Mouse (Mus musculus) heart, embryonic 13.5 days (tissue): ENCODE measurements around the gene Pheta1. TPM values are rescaled to one million over a fixed set of nuclear protein-coding genes. Genes with fewer than 3 reads are reported as not detected.
"Not testable (repeated sequence)": the region's sequence is repeated elsewhere in the genome, so short reads cannot be mapped to it uniquely, and the experiment has no call there.

ENCODE experiments used
- ATAC-seq: fragments of 200-750 bp; cut with Nextera tagmentation; 2 replicates; pipeline ENCODE4 v1.8.0; 2017; ENCODE audit warnings: moderate TSS enrichment; ENCODE audit not compliant: insufficient number of reproducible peaks, low FRiP score, low TSS enrichment; ENCODE audit errors: extremely low read depth
- H3K27ac ChIP-seq: fragments of 300-500 bp; sonication (generic); replicated peaks from 2 replicates; pipeline ENCODE4 v1.5.1; 2015; ENCODE audit warnings: moderate library complexity, mild to moderate bottlenecking, inconsistent platforms
- H3K27me3 ChIP-seq: fragments of 300-500 bp; sonication (generic); replicated peaks from 2 replicates; pipeline ENCODE4 v1.6.1; 2015; ENCODE audit warnings: mild to moderate bottlenecking, inconsistent platforms
- H3K36me3 ChIP-seq: fragments of 300-500 bp; sonication (generic); 2 replicates; pipeline ENCODE4 v1.6.1; 2015; ENCODE audit warnings: mild to moderate bottlenecking, inconsistent platforms
- H3K4me1 ChIP-seq: fragments of 300-500 bp; sonication (generic); 2 replicates; pipeline ENCODE4 v1.6.1; 2015; ENCODE audit warnings: inconsistent platforms
- H3K4me2 ChIP-seq: fragments of 300-500 bp; sonication (generic); 2 replicates; pipeline ENCODE4 v1.6.1; 2015; ENCODE audit warnings: inconsistent platforms, mild to moderate bottlenecking, moderate library complexity
- H3K4me3 ChIP-seq: fragments of 300-500 bp; sonication (generic); 2 replicates; pipeline ENCODE4 v1.5.1; 2015; ENCODE audit warnings: moderate library complexity, mild to moderate bottlenecking, inconsistent platforms
- H3K9ac ChIP-seq: fragments of 300-500 bp; sonication (generic); 2 replicates; pipeline ENCODE4 v1.6.1; 2015; ENCODE audit warnings: inconsistent platforms, mild to moderate bottlenecking, moderate library complexity
- H3K9me3 ChIP-seq: fragments of 300-500 bp; sonication (generic); 2 replicates; pipeline ENCODE4 v1.6.1; 2016; ENCODE audit warnings: inconsistent platforms
- WGBS: fragments of 180-500 bp; shearing (Covaris S2); methylation state at CpG from one replicate; pipeline ENCODE4 v1.1.7; 2015; ENCODE audit warnings: mixed read lengths; 5-methylcytosine and 5-hydroxymethylcytosine counted together
- polyA plus RNA-seq: library from polyadenylated mRNA; unstranded; fragments of >200 nt; fragmentation: Nextera tagmentation; extraction: Ambion mirVana; gene quantifications from 2 replicates; pipeline ENCODE4 v1.2.1, GENCODE M21; 2015

Pheta1 gene
- polyA plus RNA-seq, 1 experiment from 2014 or later = 17.2 TPM

DNA sequence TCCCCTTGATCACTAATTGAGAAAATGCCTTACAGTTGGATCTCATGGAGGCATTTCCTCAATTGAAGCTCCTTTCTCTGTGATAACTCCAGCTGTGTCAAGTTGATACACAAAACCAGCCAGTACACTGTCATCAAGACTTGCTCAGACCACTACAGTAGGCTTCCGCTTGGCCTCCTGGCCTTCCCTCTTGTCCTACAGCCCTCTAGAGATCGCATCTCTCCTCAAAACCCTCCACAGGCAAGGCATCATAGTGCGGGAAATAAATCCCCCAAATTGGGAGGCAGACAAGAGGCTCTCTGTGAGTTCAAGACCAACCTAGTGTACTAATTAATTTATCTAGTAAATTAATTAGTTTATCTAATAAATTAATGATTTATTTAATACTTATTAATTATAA lies 1.5 kb upstream of the Pheta1 start:
- Histone ChIP-seq H3K4me1 (peaks cover 44% of the 10 kb centered on the region), H3K36me3 (peaks cover 13% of the 10 kb centered on the region), H3K27me3 (peaks cover 31% of the 10 kb centered on the region)
- not testable (repeated sequence) for ATAC-seq, H3K9ac ChIP-seq, H3K4me3 ChIP-seq, H3K9me3 ChIP-seq, H3K27ac ChIP-seq, H3K4me2 ChIP-seq
- WGBS = 76% methylated on average over 3 of the region's 3 CpGs

DNA sequence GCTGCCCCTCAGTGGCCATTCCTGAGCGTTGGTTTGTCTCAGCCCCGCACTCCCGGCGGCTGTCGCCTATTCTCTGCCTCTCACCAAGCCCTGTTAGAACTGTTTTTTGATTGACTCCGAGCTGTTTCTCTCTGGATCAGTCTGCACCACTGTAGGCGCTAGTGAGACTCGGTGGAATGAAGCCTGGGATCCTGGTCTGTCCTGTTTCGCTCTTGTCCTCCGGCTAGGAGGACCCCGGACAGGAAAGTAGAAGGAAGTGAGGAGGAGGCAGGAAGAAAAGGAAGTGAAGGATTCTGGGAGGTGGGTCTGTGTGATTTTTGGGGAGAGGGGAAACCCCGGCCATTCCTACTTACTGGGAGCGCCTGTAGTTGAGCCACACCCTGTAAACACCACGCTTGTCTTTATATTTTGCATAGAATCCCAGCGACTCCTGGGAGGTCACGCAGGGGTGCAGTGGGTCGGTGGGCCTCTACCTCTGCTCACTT lies 707 bp upstream of the Pheta1 start:
- Histone ChIP-seq H3K27ac (peak overlapping the region; percentile 80), H3K9ac (peak overlapping the region; percentile 93), H3K27me3 (peaks cover 30% of the 10 kb centered on the region), H3K4me3 (peak overlapping the region; percentile 93), H3K4me1 (peaks cover 38% of the 10 kb centered on the region), H3K4me2 (peak overlapping the region; percentile 87), H3K36me3 (peaks cover 21% of the 10 kb centered on the region), H3K9me3 (no peaks in the 10 kb centered on the region)
- no peak for ATAC-seq
- 2% methylated on average over 17 of the region's 17 CpGs for WGBS

DNA sequence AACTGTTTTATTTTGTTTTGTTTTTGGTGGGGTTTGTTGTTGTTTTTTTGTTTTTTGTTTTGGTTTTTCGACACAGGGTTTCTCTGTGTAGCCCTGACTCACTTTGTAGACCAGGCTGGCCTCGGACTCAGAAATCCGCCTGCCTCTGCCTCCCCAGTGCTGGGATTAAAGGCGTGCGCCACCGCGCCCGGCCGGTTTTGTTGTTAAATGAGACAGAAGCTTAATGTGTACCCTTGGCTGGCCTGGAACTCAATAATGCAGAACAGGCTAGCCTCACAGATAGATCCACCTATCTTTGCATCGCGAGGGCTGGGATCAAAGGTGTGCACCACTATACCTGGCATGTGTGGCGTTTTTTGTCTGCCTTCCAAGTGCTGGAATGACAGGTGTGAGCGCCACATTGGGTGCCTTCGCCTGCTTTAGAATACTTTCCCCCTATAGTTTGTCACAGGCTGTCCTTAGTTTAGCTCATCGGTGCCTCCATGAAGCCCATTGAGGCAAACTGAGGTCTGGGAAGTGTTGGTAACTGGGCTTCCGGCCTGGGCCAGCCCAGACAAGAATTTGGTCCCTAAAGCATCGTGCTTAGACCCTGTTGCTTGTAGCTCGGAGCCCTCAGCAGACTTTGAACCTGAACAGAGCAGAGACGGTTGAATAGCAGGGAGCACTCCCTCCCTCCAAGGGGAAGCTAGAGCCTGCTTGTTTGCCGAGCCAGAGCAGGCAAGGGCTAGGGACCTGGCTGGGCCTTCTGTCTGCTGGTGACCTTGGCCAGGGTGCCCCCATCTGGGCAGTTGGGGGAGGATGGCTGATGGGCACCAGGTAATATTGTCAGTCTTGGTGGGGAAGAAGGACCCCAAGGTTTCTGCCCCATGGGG lies 930 bp downstream of the Pheta1 start:
- no peak overlapping the region for H3K27ac ChIP-seq
- H3K4me2 ChIP-seq = peak overlapping the region; percentile 87
- ATAC-seq = no peak
- H3K9me3 ChIP-seq = no peaks in the 10 kb centered on the region
- peaks cover 44% of the 10 kb centered on the region for H3K4me1 ChIP-seq
- WGBS = 46% methylated on average over 20 of the region's 20 CpGs
- peak overlapping the region; percentile 93 for H3K9ac ChIP-seq
- peaks cover 36% of the 10 kb centered on the region for H3K36me3 ChIP-seq
- H3K4me3 ChIP-seq = peak overlapping the region; percentile 93
- peaks cover 15% of the 10 kb centered on the region; the same call in 1 of the 2 replicates for H3K27me3 ChIP-seq

DNA sequence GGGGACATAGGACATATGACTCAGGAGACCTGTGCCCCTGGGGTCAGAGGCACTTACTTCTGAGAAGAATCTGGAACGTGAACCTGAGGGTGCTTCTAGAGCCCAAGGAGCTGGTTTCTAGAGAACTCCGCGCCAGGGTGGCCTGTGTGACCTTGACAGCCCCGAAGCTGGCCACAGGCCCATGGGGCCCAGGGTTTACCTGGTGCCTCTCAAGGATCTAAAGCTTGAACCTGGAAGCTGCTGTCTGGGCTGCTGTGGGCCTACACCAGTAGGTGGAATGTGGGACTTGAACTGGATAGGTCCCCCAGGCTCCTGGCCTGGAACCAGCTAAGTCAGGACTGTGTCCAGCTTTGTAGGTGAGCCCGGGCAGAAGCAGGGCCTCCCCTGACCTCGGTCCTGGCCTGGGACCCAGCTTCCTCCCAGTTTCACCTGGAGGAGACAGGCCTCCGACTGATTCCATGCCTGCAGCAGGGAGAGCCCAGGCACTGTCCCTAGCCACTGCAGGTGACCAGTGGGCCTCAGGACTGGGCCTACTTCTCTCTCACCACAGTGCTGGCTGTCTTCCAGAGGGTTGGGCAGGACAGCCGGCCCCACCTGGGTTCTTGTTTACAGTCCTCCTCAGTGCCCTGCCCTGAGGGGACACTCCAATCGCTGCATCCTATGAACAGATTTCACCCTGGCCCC lies 4.7 kb downstream of the Pheta1 start:
- peak overlapping the region; percentile 41; the same call in 1 of the 2 replicates for H3K9ac ChIP-seq
- H3K36me3 ChIP-seq = peaks cover 41% of the 10 kb centered on the region
- no peak for ATAC-seq
- no peak overlapping the region for H3K4me3 ChIP-seq
- 77% methylated on average over 9 of the region's 9 CpGs for WGBS
- peaks cover 45% of the 10 kb centered on the region for H3K4me1 ChIP-seq
- no peak overlapping the region for H3K4me2 ChIP-seq
- H3K27me3 ChIP-seq = no peaks in the 10 kb centered on the region
- H3K27ac ChIP-seq = no peak overlapping the region
- H3K9me3 ChIP-seq = no peaks in the 10 kb centered on the region

DNA sequence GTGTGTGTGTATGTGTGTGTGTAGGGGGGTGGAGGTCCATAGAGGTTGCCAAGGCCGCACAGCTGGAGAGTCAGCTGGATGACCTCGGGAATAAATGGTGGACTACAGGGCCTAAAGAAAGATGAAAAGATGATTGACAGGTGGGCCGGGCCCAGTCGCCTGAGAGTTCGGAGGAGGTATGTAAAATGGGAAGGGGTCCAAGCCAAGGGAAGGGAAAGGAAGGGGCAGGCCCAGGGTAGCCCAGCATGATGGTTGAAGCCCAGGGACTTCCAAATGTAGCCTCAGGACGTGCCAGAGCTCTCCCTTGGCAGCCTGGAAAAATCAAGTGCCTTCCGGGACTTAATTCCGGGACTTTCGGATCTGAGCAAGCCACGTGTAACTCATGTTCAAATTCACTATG lies 6.0 kb downstream of the Pheta1 start:
- 77% methylated on average over 10 of the region's 10 CpGs for WGBS

DNA sequence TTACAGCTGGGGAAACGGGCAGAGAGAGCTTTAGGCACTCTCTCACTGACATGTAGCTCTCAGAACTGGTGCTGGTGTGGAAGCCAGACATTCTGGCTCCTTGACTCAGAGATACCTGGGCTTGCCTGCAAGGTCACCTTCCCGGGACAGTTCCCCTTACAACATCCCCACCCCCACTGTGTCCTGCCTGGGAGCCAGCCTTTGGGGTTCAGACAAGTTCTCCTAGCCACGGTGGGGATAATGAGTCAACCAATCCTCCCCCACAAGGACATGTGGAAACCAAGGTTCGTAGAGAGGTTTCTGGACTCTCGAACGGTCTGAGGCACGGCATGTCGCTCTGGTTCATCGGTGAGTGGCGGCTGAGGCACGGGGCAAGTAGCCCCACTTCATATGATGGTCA lies 8.0 kb downstream of the Pheta1 start:
- Histone ChIP-seq H3K4me1 (peaks cover 21% of the 10 kb centered on the region), H3K4me2 (no peak overlapping the region), H3K4me3 (no peak overlapping the region), H3K9me3 (peaks cover 5% of the 10 kb centered on the region), H3K27me3 (no peaks in the 10 kb centered on the region), H3K27ac (0 out of 2 replicates have a peak overlapping the region, but pooled peaks have one; percentile 12), H3K36me3 (peaks cover 46% of the 10 kb centered on the region), H3K9ac (no peak overlapping the region)
- ATAC-seq = no peak
- 71% methylated on average over 11 of the region's 11 CpGs for WGBS

More for the DNA sequence above, 6.0 kb downstream of the Pheta1 start:
- Histone ChIP-seq H3K27ac (no peak overlapping the region), H3K4me3 (no peak overlapping the region), H3K9ac (no peak overlapping the region), H3K4me1 (peaks cover 41% of the 10 kb centered on the region), H3K27me3 (no peaks in the 10 kb centered on the region), H3K36me3 (peaks cover 41% of the 10 kb centered on the region), H3K9me3 (no peaks in the 10 kb centered on the region), H3K4me2 (no peak overlapping the region)
- no peak for ATAC-seq

DNA sequence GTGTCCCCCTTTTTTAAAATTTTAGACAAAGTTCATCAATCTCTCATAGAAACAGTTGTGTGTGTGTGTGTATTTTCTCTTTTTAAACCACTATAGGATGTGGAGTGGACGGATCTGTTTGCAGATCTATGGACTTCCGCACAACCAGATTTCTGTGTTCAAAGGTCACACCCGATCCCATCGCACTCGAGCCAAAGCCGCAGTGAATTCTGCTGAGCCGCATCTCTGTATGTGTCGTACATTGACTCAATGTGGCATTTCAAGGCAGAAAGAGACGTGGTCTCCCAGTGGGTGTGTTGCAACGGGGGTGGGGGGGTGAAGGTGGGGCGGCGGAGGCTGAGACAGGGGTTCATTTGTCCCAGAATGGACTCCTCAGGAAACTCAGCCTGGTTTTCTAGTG lies 9.6 kb downstream of the Pheta1 start:
- WGBS = 82% methylated on average over 12 of the region's 12 CpGs
- H3K4me1 ChIP-seq = peaks cover 16% of the 10 kb centered on the region
- H3K4me2 ChIP-seq = no peak overlapping the region
- no peak overlapping the region for H3K4me3 ChIP-seq
- no peaks in the 10 kb centered on the region for H3K27me3 ChIP-seq
- peaks cover 5% of the 10 kb centered on the region for H3K9me3 ChIP-seq
- H3K36me3 ChIP-seq = peaks cover 30% of the 10 kb centered on the region
- no peak overlapping the region for H3K9ac ChIP-seq
- no peak overlapping the region for H3K27ac ChIP-seq
- no peak for ATAC-seq

DNA sequence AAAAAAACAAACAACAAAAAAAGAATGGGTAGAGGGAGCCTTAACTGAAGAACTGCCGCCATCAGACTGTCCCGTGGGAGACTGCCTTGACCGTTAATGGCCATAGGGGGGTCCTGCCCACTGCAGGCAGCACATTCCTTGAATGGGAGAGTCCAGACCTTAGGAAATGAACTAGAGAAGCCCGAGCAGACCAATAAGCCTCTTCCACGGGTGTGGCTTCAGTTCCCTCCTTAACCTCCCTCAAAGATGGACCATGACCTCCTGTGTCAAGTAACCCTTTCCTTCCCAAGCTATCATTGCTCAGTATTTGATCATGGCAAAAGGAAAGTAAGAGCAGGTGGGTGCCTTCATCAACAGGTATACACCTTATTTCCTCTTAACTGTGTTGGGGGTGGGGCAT lies 13.2 kb downstream of the Pheta1 start:
- Histone ChIP-seq H3K4me1 (peaks cover 6% of the 10 kb centered on the region), H3K36me3 (peaks cover 14% of the 10 kb centered on the region), H3K4me3 (no peak overlapping the region), H3K4me2 (no peak overlapping the region), H3K9me3 (peaks cover 5% of the 10 kb centered on the region), H3K9ac (no peak overlapping the region), H3K27ac (no peak overlapping the region), H3K27me3 (no peaks in the 10 kb centered on the region)
- 50% methylated on average over 5 of the region's 5 CpGs for WGBS
- no peak for ATAC-seq

DNA sequence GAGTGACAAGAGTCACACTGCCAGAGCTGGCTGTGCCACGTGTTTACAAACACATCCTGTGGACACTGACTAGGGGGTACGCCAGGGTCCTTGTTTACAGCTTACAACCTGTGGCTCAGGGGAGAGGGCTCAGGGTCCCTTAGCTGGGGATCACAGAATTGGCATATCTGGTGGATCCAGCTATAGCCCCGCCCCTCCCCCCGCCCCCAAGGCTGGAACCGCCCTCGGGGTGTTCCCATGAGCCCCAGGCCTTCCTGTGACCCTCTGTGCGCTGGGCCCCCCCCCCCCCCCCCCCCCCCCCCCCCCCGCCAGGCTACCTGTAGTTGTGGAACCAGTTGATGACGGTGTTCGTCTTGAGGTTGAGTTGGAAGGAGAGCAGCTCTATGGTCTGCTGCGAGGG lies 15.5 kb downstream of the Pheta1 start:
- H3K4me3 ChIP-seq = no peak overlapping the region
- peak overlapping the region; percentile 54 for H3K4me2 ChIP-seq
- peaks cover 5% of the 10 kb centered on the region for H3K9me3 ChIP-seq
- ATAC-seq = no peak
- peaks cover 6% of the 10 kb centered on the region for H3K4me1 ChIP-seq
- no peak overlapping the region for H3K27ac ChIP-seq
- no peaks in the 10 kb centered on the region for H3K27me3 ChIP-seq
- 10% methylated on average over 8 of the region's 11 CpGs for WGBS
- peaks cover 18% of the 10 kb centered on the region for H3K36me3 ChIP-seq
- H3K9ac ChIP-seq = no peak overlapping the region

DNA sequence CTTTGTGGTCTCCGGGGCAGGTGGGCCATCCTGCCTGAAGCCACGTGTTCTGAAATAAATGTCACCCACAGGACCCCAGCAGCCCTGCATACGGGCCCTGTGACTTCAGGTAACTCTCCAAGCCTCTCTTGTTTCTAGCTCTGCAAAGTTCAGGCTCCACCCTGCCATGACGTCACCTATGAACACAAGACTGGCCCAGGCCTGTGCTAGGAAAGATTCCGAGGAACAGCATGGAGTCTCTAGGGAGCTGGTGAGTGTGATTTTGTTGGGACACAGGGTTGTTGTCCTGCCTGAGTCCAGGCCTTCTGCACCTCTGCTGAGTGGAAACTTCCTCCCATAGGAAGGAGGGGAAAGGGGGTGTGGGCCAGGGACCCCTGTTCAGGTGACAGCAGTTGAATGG lies 19.2 kb downstream of the Pheta1 start:
- WGBS = 66% methylated on average over 5 of the region's 5 CpGs
- no peaks in the 10 kb centered on the region for H3K27me3 ChIP-seq
- no peaks in the 10 kb centered on the region for H3K9me3 ChIP-seq
- H3K36me3 ChIP-seq = peaks cover 8% of the 10 kb centered on the region; the same call in 1 of the 2 replicates
- no peak for ATAC-seq
- H3K4me1 ChIP-seq = peaks cover 6% of the 10 kb centered on the region
- no peak overlapping the region for H3K9ac ChIP-seq
- no peak overlapping the region for H3K4me3 ChIP-seq
- H3K4me2 ChIP-seq = no peak overlapping the region
- no peak overlapping the region for H3K27ac ChIP-seq

DNA sequence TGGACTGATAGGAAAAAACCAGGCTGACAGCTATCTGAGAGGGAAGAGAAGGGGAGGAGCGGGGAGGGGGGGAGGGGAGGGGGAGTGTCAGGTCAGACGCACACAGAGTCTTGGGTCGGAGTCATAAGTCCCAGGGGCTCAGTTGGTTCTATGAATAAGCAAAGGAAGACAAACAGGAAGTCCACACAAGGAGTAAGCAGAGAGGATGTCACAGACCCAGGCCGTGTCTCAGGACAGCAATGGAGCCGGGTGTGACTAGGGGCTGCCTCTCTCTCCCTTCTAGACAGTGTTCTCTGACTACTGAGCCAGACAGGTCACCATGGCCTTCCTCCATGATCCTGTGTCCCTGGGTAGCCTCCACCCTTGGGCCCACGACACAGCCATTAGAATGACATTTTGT lies 22.0 kb downstream of the Pheta1 start:
- Histone ChIP-seq H3K9me3 (no peaks in the 10 kb centered on the region), H3K36me3 (peaks cover 11% of the 10 kb centered on the region), H3K27me3 (no peaks in the 10 kb centered on the region), H3K27ac (no peak overlapping the region), H3K4me3 (no peak overlapping the region), H3K9ac (no peak overlapping the region), H3K4me2 (no peak overlapping the region), H3K4me1 (no peaks in the 10 kb centered on the region)
- WGBS = 53% methylated on average over 6 of the region's 6 CpGs
- no peak for ATAC-seq
